Mouse (Mus musculus): ENCODE measurements at regions not wholly inside any gene's neighbourhood (a gene's known extent, or its start where the extent isn't known, plus 50 kb on each side); places are given as distances from the start of the nearest gene placed in this dataset.
A peak's percentile ranks its signal among the peaks of the same experiment; 100 is the strongest.

DNA sequence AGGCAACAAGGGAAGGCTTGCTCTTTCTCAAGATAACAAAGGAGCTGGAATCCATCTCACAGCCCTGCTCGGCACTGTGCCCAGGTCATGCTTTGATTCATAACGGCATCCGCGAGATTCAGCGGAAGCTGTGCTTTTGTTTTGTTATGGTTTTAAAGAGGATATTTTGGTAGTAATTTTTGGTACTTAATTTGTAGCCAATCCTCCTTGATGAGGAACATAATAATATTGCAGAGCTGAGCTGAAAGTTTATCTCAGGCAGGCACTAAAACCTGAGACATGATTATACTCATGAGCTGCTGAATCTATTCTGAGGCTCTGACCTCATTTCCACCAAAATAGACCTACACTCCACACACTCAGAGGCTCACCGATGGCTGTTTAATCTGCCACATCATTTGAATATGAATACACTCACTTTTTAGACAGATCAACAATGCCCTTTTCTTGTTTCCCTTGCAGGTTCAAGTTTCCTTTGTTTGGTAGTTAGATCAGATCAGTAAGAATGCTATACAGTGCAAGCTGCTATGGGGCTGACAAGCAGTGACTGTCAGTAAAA, 518.5 kb downstream of the Ptprc start:
- Histone ChIP-seq H3K4me1 (ENCODE audit: control insufficient read depth, insufficient read depth, low read length) (peaks cover 6% of the 10 kb centered on the region), H3K36me3 (ENCODE audit: control insufficient read depth, insufficient read depth, low read length) (peaks cover 3% of the 10 kb centered on the region; the same call in 1 of the 2 replicates), H3K9ac (ENCODE audit: low read depth, low read length) (no peak overlapping the region; the same call in 1 of the 2 replicates), H3K27ac (peak overlapping the region; percentile 87), H3K79me2 (replicated peaks; ENCODE audit: control insufficient read depth, insufficient read depth, low read length) (no peaks in the 10 kb centered on the region), H3K4me3 (peak overlapping the region; percentile 19; the same call in 1 of the 2 replicates), H3K27me3 (ENCODE audit: control insufficient read depth, insufficient read depth, low read length) (no peaks in the 10 kb centered on the region)
- DNase-seq, result peak; percentile 80 to 81
- intact Hi-C loops (cut with DNase I), result loop anchor here (5.0 kb wide), 2 partner anchors 40 to 240 kb away; no protein-coding TSS in a partner anchor
- TF ChIP-seq CTCF (IDR thresholded peaks at IDR 0.05) (no peak), EP300 (IDR thresholded peaks at IDR 0.05; ENCODE audit: insufficient read depth, low read depth, low read length) (peak; percentile 65; the same call in 1 of the 2 replicates)
- whole genome bisulfite sequencing, result 6% methylated on average over 6 of the region's 6 CpGs

DNA sequence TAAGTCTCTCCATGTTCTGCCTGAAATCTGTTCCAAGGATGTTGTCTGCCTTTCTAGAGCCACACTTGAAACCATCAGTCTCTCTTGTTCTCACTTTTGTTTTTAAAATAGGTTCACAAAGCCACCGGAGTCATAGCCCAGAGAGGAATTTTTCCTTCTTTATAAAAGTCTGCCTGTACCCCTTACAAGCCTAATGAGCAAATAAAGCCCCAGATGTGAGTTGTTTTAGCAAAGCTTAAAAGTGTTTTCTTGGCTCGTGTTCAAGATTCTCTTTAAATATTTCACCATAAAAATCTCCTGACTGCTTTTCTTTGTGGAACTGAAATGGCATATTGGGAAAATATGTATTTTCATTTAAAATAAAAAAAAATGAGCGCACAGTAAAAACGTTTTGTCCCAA, 521.3 kb downstream of the Ptprc start:
- Histone ChIP-seq H3K36me3 (ENCODE audit: control insufficient read depth, insufficient read depth, low read length) (peaks cover 3% of the 10 kb centered on the region; the same call in 1 of the 2 replicates), H3K27ac (no peak overlapping the region), H3K4me1 (ENCODE audit: control insufficient read depth, insufficient read depth, low read length) (peaks cover 8% of the 10 kb centered on the region), H3K9ac (ENCODE audit: low read depth, low read length) (no peak overlapping the region), H3K79me2 (replicated peaks; ENCODE audit: control insufficient read depth, insufficient read depth, low read length) (no peaks in the 10 kb centered on the region), H3K4me3 (no peak overlapping the region), H3K27me3 (ENCODE audit: control insufficient read depth, insufficient read depth, low read length) (no peaks in the 10 kb centered on the region)
- WGBS, result 51% methylated on average over 4 of the region's 4 CpGs
- no peak for DNase-seq
- intact Hi-C loops (cut with DNase I), result no loop called here
- TF ChIP-seq POLR2A (IDR thresholded peaks at IDR 0.05; ENCODE audit: insufficient read depth, low read depth, low read length) (no peak), EP300 (IDR thresholded peaks at IDR 0.05; ENCODE audit: insufficient read depth, low read depth, low read length) (no peak), CTCF (IDR thresholded peaks at IDR 0.05) (no peak)

GRCm38 (mm10) chr1:137653495-137653894, 522.0 kb downstream of the Ptprc start:
- Histone ChIP-seq H3K9ac (ENCODE audit: low read depth, low read length) (no peak overlapping the region), H3K4me1 (ENCODE audit: control insufficient read depth, insufficient read depth, low read length) (peaks cover 8% of the 10 kb centered on the region), H3K36me3 (ENCODE audit: control insufficient read depth, insufficient read depth, low read length) (peaks cover 3% of the 10 kb centered on the region; the same call in 1 of the 2 replicates), H3K79me2 (replicated peaks; ENCODE audit: control insufficient read depth, insufficient read depth, low read length) (no peaks in the 10 kb centered on the region), H3K27ac (no peak overlapping the region), H3K27me3 (ENCODE audit: control insufficient read depth, insufficient read depth, low read length) (no peaks in the 10 kb centered on the region), H3K4me3 (no peak overlapping the region)
- DNase-seq, result peak; percentile 26 to 46
- TF ChIP-seq POLR2A (IDR thresholded peaks at IDR 0.05; ENCODE audit: insufficient read depth, low read depth, low read length) (no peak), CTCF (IDR thresholded peaks at IDR 0.05) (no peak), EP300 (IDR thresholded peaks at IDR 0.05; ENCODE audit: insufficient read depth, low read depth, low read length) (no peak)
- WGBS, result 34% methylated on average over 5 of the region's 5 CpGs
- intact Hi-C loops (cut with DNase I), result no loop called here

- no peak overlapping the region for H3K27ac ChIP-seq
- peaks cover 5% of the 10 kb centered on the region for H3K4me1 ChIP-seq (ENCODE audit: control insufficient read depth, insufficient read depth, low read length)
- no peak overlapping the region for H3K4me3 ChIP-seq
- TF ChIP-seq EP300 (IDR thresholded peaks at IDR 0.05; ENCODE audit: insufficient read depth, low read depth, low read length), result no peak
- no peak overlapping the region for H3K9ac ChIP-seq (ENCODE audit: low read depth, low read length)
- DNase-seq, result no peak
- WGBS, result 52% methylated on average over 3 of the region's 3 CpGs
- no peaks in the 10 kb centered on the region for H3K27me3 ChIP-seq (ENCODE audit: control insufficient read depth, insufficient read depth, low read length)
- no peaks in the 10 kb centered on the region for H3K36me3 ChIP-seq (ENCODE audit: control insufficient read depth, insufficient read depth, low read length)
- intact Hi-C loops (cut with DNase I), result no loop called here
- no peaks in the 10 kb centered on the region for H3K79me2 ChIP-seq (replicated peaks; ENCODE audit: control insufficient read depth, insufficient read depth, low read length)
Observed at GRCm38 (mm10) chr1:137650629-137651028, 524.9 kb downstream of the Ptprc start.

- Histone ChIP-seq H3K27ac (peak overlapping the region; percentile 9; the same call in 1 of the 2 replicates), H3K79me2 (replicated peaks; ENCODE audit: control insufficient read depth, insufficient read depth, low read length) (no peaks in the 10 kb centered on the region), H3K9ac (ENCODE audit: low read depth, low read length) (no peak overlapping the region), H3K27me3 (ENCODE audit: control insufficient read depth, insufficient read depth, low read length) (no peaks in the 10 kb centered on the region), H3K4me1 (ENCODE audit: control insufficient read depth, insufficient read depth, low read length) (peaks cover 8% of the 10 kb centered on the region), H3K4me3 (no peak overlapping the region), H3K36me3 (ENCODE audit: control insufficient read depth, insufficient read depth, low read length) (no peaks in the 10 kb centered on the region)
- intact Hi-C loops (cut with DNase I), result no loop called here
- WGBS, result 26% methylated on average over 2 of the region's 2 CpGs
- no peak for DNase-seq
- TF ChIP-seq POLR2A (IDR thresholded peaks at IDR 0.05; ENCODE audit: insufficient read depth, low read depth, low read length) (0 out of 2 replicates have a peak, but pooled peaks have one; percentile 12), EP300 (IDR thresholded peaks at IDR 0.05; ENCODE audit: insufficient read depth, low read depth, low read length) (no peak)
Observed at GRCm38 (mm10) chr1:137650082-137650481, 525.4 kb downstream of the Ptprc start.

DNA sequence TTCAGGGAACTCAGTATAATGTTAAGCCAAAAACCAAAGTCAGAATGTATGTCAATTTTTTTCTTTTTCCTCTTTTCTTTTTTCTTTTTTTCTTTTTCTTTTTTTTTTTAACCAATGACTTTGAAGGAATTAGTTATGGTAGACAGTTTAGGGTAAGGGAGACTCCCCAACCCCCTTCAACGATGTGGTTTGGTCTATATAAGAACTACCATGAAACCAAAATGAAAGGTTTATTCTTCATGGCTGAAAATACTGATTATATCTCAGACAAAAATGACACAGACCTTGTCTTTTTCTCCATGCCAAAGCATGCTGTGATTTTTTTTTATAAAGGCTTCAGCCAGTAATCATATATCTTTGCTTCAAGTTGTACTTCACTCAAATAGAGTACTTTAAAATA, 526.7 kb downstream of the Ptprc start:
- intact Hi-C loops (cut with DNase I), result no loop called here
- H3K9ac ChIP-seq (ENCODE audit: low read depth, low read length), result no peak overlapping the region

More for the DNA sequence above, 526.7 kb downstream of the Ptprc start:
- no peaks in the 10 kb centered on the region for H3K36me3 ChIP-seq (ENCODE audit: control insufficient read depth, insufficient read depth, low read length)
- WGBS, result 100% methylated on average over 1 of the region's 1 CpGs
- peaks cover 9% of the 10 kb centered on the region for H3K4me1 ChIP-seq (ENCODE audit: control insufficient read depth, insufficient read depth, low read length)
- H3K4me3 ChIP-seq, result no peak overlapping the region
- no peak for DNase-seq
- H3K79me2 ChIP-seq (replicated peaks; ENCODE audit: control insufficient read depth, insufficient read depth, low read length), result no peaks in the 10 kb centered on the region
- no peaks in the 10 kb centered on the region for H3K27me3 ChIP-seq (ENCODE audit: control insufficient read depth, insufficient read depth, low read length)
- TF ChIP-seq CTCF (IDR thresholded peaks at IDR 0.05), result no peak
- no peak for TF ChIP-seq POLR2A (IDR thresholded peaks at IDR 0.05; ENCODE audit: insufficient read depth, low read depth, low read length)
- TF ChIP-seq EP300 (IDR thresholded peaks at IDR 0.05; ENCODE audit: insufficient read depth, low read depth, low read length), result no peak
- no peak overlapping the region for H3K27ac ChIP-seq
